21 mouse cellular contexts compared by ENCODE assay signal in genomic region chr9:64528061-64528460, GRCm38 (mm10).
DNase-seq lines count a peak whose midpoint lies in the region; ATAC-seq and TF ChIP-seq lines count a peak whose summit lies in the region.
"Had no signal": no experiment of that assay in that cellular context is flagged by ENCODE, and none has a peak within 500 bp of the region (broad histone marks: within the 10 kb centered on the region; RNA-seq: fewer than 3 reads in every experiment).

No protein-coding gene starts in this region.

- H3K9me3 ChIP-seq in midbrain, embryonic 11.5 days (ENCODE audit: control insufficient read depth, low read length): no peaks in the 10 kb centered on the region
- H3K9me3 ChIP-seq in midbrain, postnatal 0 days (ENCODE audit: low read length): no peaks in the 10 kb centered on the region
- H3K9me3 ChIP-seq: forebrain, embryonic 13.5 days; heart, embryonic 12.5 days; limb, embryonic 13.5 days; midbrain, embryonic 15.5 days had no signal

- TF ChIP-seq CTCF in midbrain, postnatal 0 days (IDR thresholded peaks at IDR 0.05): no peak

- no peak overlapping the region for H3K27ac ChIP-seq in midbrain, embryonic 11.5 days (ENCODE audit: low read depth, low read length)
- no peak overlapping the region for H3K27ac ChIP-seq in midbrain, postnatal 0 days (ENCODE audit: low read depth, low read length)
- H3K27ac ChIP-seq: forebrain, embryonic 13.5 days; hindbrain, postnatal 0 days; limb, embryonic 13.5 days; macrophage; midbrain, embryonic 15.5 days had no signal

- no peak for ATAC-seq in midbrain, embryonic 11.5 days (ENCODE audit: low FRiP score)
- no peak for ATAC-seq in midbrain, postnatal 0 days (ENCODE audit: low FRiP score)
- ATAC-seq: forebrain, embryonic 13.5 days; hindbrain, postnatal 0 days; liver, postnatal 0 days; midbrain, embryonic 15.5 days had no signal

- DNase-seq in midbrain, embryonic 11.5 days (ENCODE audit: low spot score, missing footprints): peak; percentile 72
- DNase-seq in midbrain, postnatal 0 days (ENCODE audit: low spot score): no peak
- peak; percentile 48 for DNase-seq in layer of hippocampus, adult 11-12 months (ENCODE audit: low spot score)
- DNase-seq in left cerebral cortex, adult 8-10 months (ENCODE audit: low spot score in 2 of 2): peak; percentile 12 to 74
- DNase-seq in right cerebral cortex, postnatal 36 days (ENCODE audit: low spot score in 2 of 2): peak; percentile 66 to 70
- DNase-seq in kidney, adult 18-20 months: no peak
- DNase-seq in spleen, postnatal 36 days (ENCODE audit: low spot score in 2 of 2): no peak
- DNase-seq in cerebellum, adult 18-20 months: no peak
- DNase-seq: cerebellum, adult 11-12 months; gastrocnemius, postnatal 25 days; heart, postnatal 4 days; kidney, adult 8-10 months; kidney, postnatal 4 days; liver, postnatal 0 days; thymus, adult 18-20 months had no signal

- H3K4me2 ChIP-seq in midbrain, embryonic 11.5 days: no peak overlapping the region
- no peak overlapping the region for H3K4me2 ChIP-seq in midbrain, postnatal 0 days (ENCODE audit: low read depth, low read length, poor library complexity, severe bottlenecking)
- H3K4me2 ChIP-seq: forebrain, embryonic 13.5 days; heart, embryonic 12.5 days; limb, embryonic 13.5 days; midbrain, embryonic 15.5 days had no signal

- no peak overlapping the region for H3K4me3 ChIP-seq in midbrain, embryonic 11.5 days (ENCODE audit: low read depth, low read length)
- no peak overlapping the region for H3K4me3 ChIP-seq in midbrain, postnatal 0 days (ENCODE audit: low read depth, low read length)
- H3K4me3 ChIP-seq: forebrain, embryonic 13.5 days; heart, embryonic 12.5 days; limb, embryonic 13.5 days; midbrain, embryonic 15.5 days had no signal

- no peak overlapping the region for H3K9ac ChIP-seq in midbrain, embryonic 11.5 days (ENCODE audit: low read length)
- H3K9ac ChIP-seq in midbrain, postnatal 0 days (replicated peaks; ENCODE audit: low read length, poor library complexity, severe bottlenecking): no peak overlapping the region
- H3K9ac ChIP-seq: forebrain, embryonic 13.5 days; heart, embryonic 12.5 days; limb, embryonic 13.5 days; liver, postnatal 0 days; midbrain, embryonic 15.5 days had no signal

- no peaks in the 10 kb centered on the region for H3K27me3 ChIP-seq in midbrain, embryonic 11.5 days (ENCODE audit: control insufficient read depth, insufficient read depth, low read length)
- H3K27me3 ChIP-seq in midbrain, postnatal 0 days (ENCODE audit: insufficient read depth, low read length): no peaks in the 10 kb centered on the region
- H3K27me3 ChIP-seq: limb, embryonic 13.5 days; midbrain, embryonic 15.5 days had no signal

- 90% methylated on average over 7 of the region's 7 CpGs for WGBS in midbrain, embryonic 11.5 days
- 87% methylated on average over 7 of the region's 7 CpGs for WGBS in midbrain, postnatal 0 days

- peaks cover 7% of the 10 kb centered on the region for H3K4me1 ChIP-seq in midbrain, embryonic 11.5 days (ENCODE audit: control insufficient read depth, insufficient read depth, low read length)
- H3K4me1 ChIP-seq in midbrain, postnatal 0 days (ENCODE audit: insufficient read depth, low read length): peaks cover 2% of the 10 kb centered on the region; the same call in 1 of the 2 replicates
- H3K4me1 ChIP-seq: heart, embryonic 12.5 days had no signal

- H3K36me3 ChIP-seq in midbrain, embryonic 11.5 days (ENCODE audit: control insufficient read depth, insufficient read depth, low read length): no peaks in the 10 kb centered on the region
- H3K36me3 ChIP-seq in midbrain, postnatal 0 days (ENCODE audit: insufficient read depth, low read length): no peaks in the 10 kb centered on the region
- H3K36me3 ChIP-seq: heart, embryonic 12.5 days; limb, embryonic 13.5 days; midbrain, embryonic 15.5 days had no signal

Comparison
In these comparisons a context has a peak if more than half of its experiments do, and no peak if none do; other contexts are left out.
1. DNase-seq: peak in midbrain, embryonic 11.5 days (single experiment), layer of hippocampus, adult 11-12 months (single experiment), left cerebral cortex, adult 8-10 months (2 of 2) and right cerebral cortex, postnatal 36 days (2 of 2); none in midbrain, postnatal 0 days (single experiment), kidney, adult 18-20 months (single experiment), spleen, postnatal 36 days (0 of 2) and cerebellum, adult 18-20 months (0 of 2).